Mouse (Mus musculus) forebrain, embryonic 12.5 days (tissue): ENCODE measurements around the gene Osbpl8. TPM values are rescaled to one million over a fixed set of nuclear protein-coding genes. Genes with fewer than 3 reads are reported as not detected.

Experiments
- ATAC-seq: fragments of 200-750 bp; cut with Nextera tagmentation; 2 replicates; pipeline ENCODE4 v1.8.0; 2017; ENCODE audit warnings: moderate TSS enrichment; ENCODE audit not compliant: low FRiP score
- H3K27ac ChIP-seq: fragments of 300-500 bp; sonication (generic); 2 replicates; pipeline ENCODE4 v1.5.1; 2016; ENCODE audit warnings: mild to moderate bottlenecking
- H3K27me3 ChIP-seq: fragments of 300-500 bp; sonication (generic); 2 replicates; pipeline ENCODE4 v1.6.1; 2016; ENCODE audit warnings: mild to moderate bottlenecking
- H3K36me3 ChIP-seq: fragments of 300-500 bp; sonication (generic); replicated peaks from 2 replicates; pipeline ENCODE4 v1.6.1; 2016; ENCODE audit warnings: mild to moderate bottlenecking
- H3K4me1 ChIP-seq: fragments of 300-500 bp; sonication (generic); 2 replicates; pipeline ENCODE4 v1.6.1; 2016
- H3K4me2 ChIP-seq: fragments of 300-500 bp; sonication (generic); 2 replicates; pipeline ENCODE4 v1.6.1; 2016; ENCODE audit warnings: mild to moderate bottlenecking, moderate library complexity
- H3K4me3 ChIP-seq: fragments of 300-500 bp; sonication (generic); replicated peaks from 2 replicates; pipeline ENCODE4 v1.5.1; 2016; ENCODE audit warnings: mild to moderate bottlenecking
- H3K9ac ChIP-seq: fragments of 300-500 bp; sonication (generic); 2 replicates; pipeline ENCODE4 v1.6.1; 2016; ENCODE audit warnings: mild to moderate bottlenecking
- H3K9me3 ChIP-seq: fragments of 300-500 bp; sonication (generic); 2 replicates; pipeline ENCODE4 v1.6.1; 2016
- WGBS: fragments of 180-500 bp; shearing (Covaris S2); methylation state at CpG from one replicate; pipeline ENCODE4 v1.1.7; 2016; 5-methylcytosine and 5-hydroxymethylcytosine counted together
- polyA plus RNA-seq: library from polyadenylated mRNA; unstranded; fragments of >200 nt; fragmentation: Nextera tagmentation; extraction: Ambion mirVana; gene quantifications from 2 replicates; pipeline ENCODE4 v1.2.1, GENCODE M21; 2016

Osbpl8 gene
- polyA plus RNA-seq, 1 experiment from 2014 or later = 20.6 TPM

DNA sequence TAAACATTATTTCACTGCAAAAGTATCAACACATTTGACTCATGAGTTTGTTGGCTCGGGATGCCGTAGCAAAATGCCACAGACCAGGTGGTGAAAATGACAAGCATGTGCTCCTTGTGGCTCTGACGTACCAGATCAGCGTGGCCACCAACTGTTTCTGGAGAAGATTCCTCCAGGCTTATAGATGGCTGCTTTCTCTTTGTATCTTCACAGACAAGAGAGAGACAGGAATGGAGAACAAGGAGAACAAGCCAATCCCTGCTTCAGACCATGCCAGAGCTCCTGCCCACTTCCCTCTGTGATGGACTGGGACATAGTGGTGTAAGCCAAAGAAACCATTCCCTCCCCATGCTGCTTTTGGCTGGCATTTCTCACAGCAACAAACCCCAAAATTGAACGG, 179.0 kb downstream of the Osbpl8 start:
- Histone ChIP-seq H3K27ac (no peak overlapping the region), H3K4me2 (no peak overlapping the region), H3K9ac (no peak overlapping the region), H3K27me3 (no peaks in the 10 kb centered on the region), H3K4me1 (no peaks in the 10 kb centered on the region), H3K36me3 (no peaks in the 10 kb centered on the region), H3K9me3 (no peaks in the 10 kb centered on the region), H3K4me3 (no peak overlapping the region)
- no peak for ATAC-seq
- 91% methylated on average over 5 of the region's 5 CpGs for WGBS

Other genes starting within 250 kb of the Osbpl8 start
- gene Csrp2, start 245.0 kb upstream of the Osbpl8 start, polyA plus RNA-seq = 128 and 164 TPM in 2 replicates
- gene Zdhhc17, start 154.6 kb upstream of the Osbpl8 start, polyA plus RNA-seq = 40.2 and 45.2 TPM in 2 replicates
- gene Bbs10, start 133.9 kb downstream of the Osbpl8 start, polyA plus RNA-seq = 6.6 and 6.7 TPM in 2 replicates